Mouse (Mus musculus) kidney, embryonic 14.5 days (tissue): ENCODE data around the gene Myh9. TPM values are rescaled to one million over a fixed set of nuclear protein-coding genes. Genes with fewer than 3 reads are reported as not detected.
A peak's percentile ranks its signal among the peaks of the same experiment; 100 is the strongest.

Experiments
- ATAC-seq: fragments of 200-750 bp; cut with Nextera tagmentation; 2 replicates; pipeline ENCODE4 v1.8.0; 2017; ENCODE audit warnings: moderate number of reproducible peaks, mild to moderate bottlenecking, moderate TSS enrichment, moderate library complexity; ENCODE audit not compliant: low FRiP score, low TSS enrichment
- H3K27ac ChIP-seq: fragments of 300-500 bp; sonication (generic); 2 replicates; pipeline ENCODE4 v1.5.1; 2014; ENCODE audit warnings: low read depth, mild to moderate bottlenecking, low read length, moderate library complexity, mixed read lengths
- H3K27me3 ChIP-seq: fragments of 300-500 bp; sonication (generic); 2 replicates; pipeline ENCODE4 v1.6.1; 2014; ENCODE audit warnings: mild to moderate bottlenecking, low read length; ENCODE audit not compliant: control insufficient read depth, insufficient read depth
- H3K36me3 ChIP-seq: fragments of 300-500 bp; sonication (generic); 2 replicates; pipeline ENCODE4 v1.6.1; 2014; ENCODE audit warnings: low read length, mixed read lengths; ENCODE audit not compliant: control insufficient read depth, insufficient read depth
- H3K4me1 ChIP-seq: fragments of 300-500 bp; sonication (generic); 2 replicates; pipeline ENCODE4 v1.6.1; 2014; ENCODE audit warnings: low read length, mixed read lengths; ENCODE audit not compliant: control insufficient read depth, insufficient read depth
- H3K4me2 ChIP-seq: fragments of 300-500 bp; sonication (generic); replicated peaks from 2 replicates; pipeline ENCODE4 v1.6.1; 2014; ENCODE audit warnings: low read depth, mild to moderate bottlenecking, low read length
- H3K4me3 ChIP-seq: fragments of 300-500 bp; sonication (generic); 2 replicates; pipeline ENCODE4 v1.5.1; 2014; ENCODE audit warnings: mild to moderate bottlenecking, low read length
- H3K9ac ChIP-seq: fragments of 300-500 bp; sonication (generic); 2 replicates; pipeline ENCODE4 v1.6.1; 2014; ENCODE audit warnings: low read depth, mild to moderate bottlenecking, low read length, moderate library complexity
- H3K9me3 ChIP-seq: fragments of 300-500 bp; sonication (generic); 2 replicates; pipeline ENCODE4 v1.6.1; 2016; ENCODE audit warnings: low read length; ENCODE audit not compliant: control insufficient read depth
- WGBS: fragments of 180-500 bp; shearing (Covaris S2); extraction: QIAGEN DNeasy Blood & Tissue Kit; methylation state at CpG from one replicate; pipeline ENCODE4 v1.1.7; 2014; 5-methylcytosine and 5-hydroxymethylcytosine counted together
- polyA plus RNA-seq: library from polyadenylated mRNA; unstranded; fragments of >200 nt; fragmentation: Nextera tagmentation; extraction: Ambion mirVana; gene quantifications from 2 replicates; pipeline ENCODE4 v1.2.1, GENCODE M21; 2014

Myh9 gene
- polyA plus RNA-seq, 1 experiment from 2014 or later: 72.3 TPM

DNA sequence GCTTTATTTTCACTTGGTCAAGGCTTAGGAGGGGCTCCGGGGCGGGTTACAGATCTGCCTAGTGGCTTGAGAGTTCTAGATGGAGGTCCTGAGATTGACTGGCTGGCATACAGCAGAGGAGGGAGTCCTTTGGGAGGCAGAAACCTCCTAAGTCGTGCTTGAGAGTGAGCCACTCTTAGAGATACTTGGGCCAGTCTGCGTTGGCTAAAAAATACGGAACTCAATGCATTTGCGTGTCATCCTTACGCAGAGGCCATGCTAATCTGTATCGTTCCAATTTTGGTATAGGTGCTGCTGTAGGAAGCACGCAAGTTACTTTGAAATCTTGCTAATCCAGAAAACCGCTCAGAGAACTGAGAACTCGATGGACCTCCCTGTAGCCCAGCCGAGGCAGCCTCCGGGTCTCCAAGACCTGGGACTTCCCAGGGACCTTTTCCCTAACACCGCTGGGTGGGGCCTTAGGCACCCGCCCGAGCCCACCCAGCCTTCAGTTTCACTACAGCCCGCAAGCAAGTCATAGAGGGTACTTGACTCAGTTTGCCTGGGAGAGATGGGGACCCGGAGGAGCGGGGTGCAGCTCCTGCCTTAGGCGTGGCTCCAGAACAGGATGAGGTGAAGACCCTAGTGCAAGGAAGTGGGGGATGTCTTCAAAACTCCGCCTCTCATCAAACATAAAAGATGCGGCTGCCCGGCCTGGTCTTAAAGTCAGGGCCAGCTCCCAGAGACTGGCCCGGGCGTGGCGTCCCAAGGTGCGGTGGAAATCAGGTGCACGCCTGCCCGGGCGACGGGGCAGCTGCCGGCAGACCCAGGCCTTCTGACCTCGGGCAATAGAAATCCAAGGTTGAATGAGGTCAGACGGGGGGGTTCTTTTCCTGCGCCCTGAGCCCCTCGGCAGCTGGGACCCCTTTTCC lies 1.3 kb downstream of the Myh9 start:
- peak overlapping the region; percentile 92 for H3K4me3 ChIP-seq
- no peak for ATAC-seq
- no peaks in the 10 kb centered on the region for H3K9me3 ChIP-seq
- H3K4me2 ChIP-seq: peak overlapping the region; percentile 78
- peaks cover 43% of the 10 kb centered on the region for H3K4me1 ChIP-seq
- H3K27me3 ChIP-seq: no peaks in the 10 kb centered on the region
- H3K27ac ChIP-seq: peak overlapping the region; percentile 91
- no peaks in the 10 kb centered on the region for H3K36me3 ChIP-seq
- peak overlapping the region; percentile 91 for H3K9ac ChIP-seq
- WGBS: 5% methylated on average over 36 of the region's 36 CpGs

DNA sequence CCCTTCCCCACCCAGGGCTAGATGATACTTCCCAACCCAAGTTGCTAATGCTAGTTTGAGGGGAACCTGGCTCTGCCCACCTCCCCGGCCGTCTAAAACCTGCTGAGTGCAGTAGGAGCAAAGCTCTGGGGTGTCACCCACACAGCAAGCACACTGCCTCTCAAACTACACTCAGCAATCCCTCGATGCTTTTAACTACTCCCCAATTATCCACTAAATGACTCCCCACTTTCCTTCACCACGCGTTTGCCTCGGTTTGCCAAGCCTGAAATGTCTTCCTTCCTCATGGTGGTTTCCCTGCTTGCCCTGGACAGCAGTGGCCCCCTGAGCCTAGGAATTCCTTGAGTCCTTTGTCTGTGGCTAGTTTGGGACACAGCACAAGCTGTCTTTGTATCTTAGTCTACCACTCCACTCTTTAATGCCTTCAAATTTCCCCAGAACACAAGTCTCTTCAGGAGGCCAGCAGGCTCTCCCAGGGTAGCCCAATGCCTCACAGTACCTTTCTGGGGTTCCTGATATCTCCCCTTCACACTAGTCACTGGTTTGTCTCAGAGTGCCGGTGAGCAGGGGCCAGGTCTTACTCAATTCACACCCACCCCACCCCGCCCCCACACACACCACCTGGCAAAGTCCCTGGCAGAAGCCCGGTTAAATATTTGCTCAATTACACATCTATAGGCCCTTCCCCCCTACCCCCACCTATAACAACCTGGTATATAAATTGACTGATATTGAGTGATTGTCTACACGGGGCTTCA lies 2.3 kb downstream of the Myh9 start:
- no peaks in the 10 kb centered on the region for H3K27me3 ChIP-seq
- H3K4me2 ChIP-seq: peak overlapping the region; percentile 78
- peak overlapping the region; percentile 92 for H3K4me3 ChIP-seq
- H3K9ac ChIP-seq: peak overlapping the region; percentile 91
- H3K9me3 ChIP-seq: no peaks in the 10 kb centered on the region
- H3K27ac ChIP-seq: peak overlapping the region; percentile 84
- WGBS: 11% methylated on average over 10 of the region's 10 CpGs
- peaks cover 53% of the 10 kb centered on the region for H3K4me1 ChIP-seq
- ATAC-seq: no peak
- H3K36me3 ChIP-seq: no peaks in the 10 kb centered on the region

DNA sequence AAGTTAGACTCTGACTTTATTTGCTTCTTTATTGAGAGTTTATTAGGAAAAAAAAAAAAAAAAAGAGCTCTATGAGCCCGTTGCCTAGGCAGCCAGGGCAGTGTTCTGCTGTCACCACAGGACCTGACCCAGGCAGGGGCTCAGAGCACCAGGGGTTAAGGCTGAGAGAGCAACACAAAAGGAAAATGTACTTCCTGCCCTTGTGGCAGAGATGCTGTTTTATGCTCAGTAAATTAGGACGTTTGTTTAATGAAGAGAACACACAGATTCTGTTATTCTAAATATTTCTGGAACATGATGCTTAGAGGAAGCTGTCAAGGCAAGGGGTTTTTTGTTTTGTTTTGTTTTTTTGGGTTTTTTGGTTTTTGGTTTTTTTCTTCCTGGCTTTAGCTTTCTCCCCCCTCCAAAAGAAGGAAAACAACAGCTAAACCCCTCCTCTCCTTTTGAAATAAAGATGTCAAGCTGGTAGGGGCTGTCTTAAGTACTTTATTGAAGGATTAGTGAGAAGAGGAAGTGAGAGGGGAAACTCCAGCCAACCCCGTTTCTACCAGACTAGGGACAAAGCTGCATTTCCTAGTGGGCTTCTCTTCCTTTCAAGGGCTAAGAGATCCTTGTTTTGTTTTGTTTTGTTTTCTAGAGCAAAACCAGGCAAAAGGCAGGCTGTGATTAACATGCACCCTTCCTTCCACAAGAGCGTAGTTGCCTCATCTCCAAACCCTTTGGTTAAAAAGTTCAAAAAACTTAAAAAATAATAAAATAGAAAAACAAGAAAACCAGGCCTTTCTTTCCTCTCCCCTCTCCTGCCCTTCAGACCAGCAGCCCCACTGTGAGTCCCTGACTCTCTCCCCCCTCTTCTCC lies 3.2 kb downstream of the Myh9 start:
- 16% methylated on average over 4 of the region's 4 CpGs for WGBS
- Histone ChIP-seq H3K4me1 (peaks cover 61% of the 10 kb centered on the region), H3K9me3 (no peaks in the 10 kb centered on the region), H3K4me3 (peak overlapping the region; percentile 92), H3K36me3 (no peaks in the 10 kb centered on the region), H3K27ac (peak overlapping the region; percentile 84), H3K9ac (peak overlapping the region; percentile 91), H3K27me3 (no peaks in the 10 kb centered on the region), H3K4me2 (peak overlapping the region; percentile 78)
- ATAC-seq: no peak

DNA sequence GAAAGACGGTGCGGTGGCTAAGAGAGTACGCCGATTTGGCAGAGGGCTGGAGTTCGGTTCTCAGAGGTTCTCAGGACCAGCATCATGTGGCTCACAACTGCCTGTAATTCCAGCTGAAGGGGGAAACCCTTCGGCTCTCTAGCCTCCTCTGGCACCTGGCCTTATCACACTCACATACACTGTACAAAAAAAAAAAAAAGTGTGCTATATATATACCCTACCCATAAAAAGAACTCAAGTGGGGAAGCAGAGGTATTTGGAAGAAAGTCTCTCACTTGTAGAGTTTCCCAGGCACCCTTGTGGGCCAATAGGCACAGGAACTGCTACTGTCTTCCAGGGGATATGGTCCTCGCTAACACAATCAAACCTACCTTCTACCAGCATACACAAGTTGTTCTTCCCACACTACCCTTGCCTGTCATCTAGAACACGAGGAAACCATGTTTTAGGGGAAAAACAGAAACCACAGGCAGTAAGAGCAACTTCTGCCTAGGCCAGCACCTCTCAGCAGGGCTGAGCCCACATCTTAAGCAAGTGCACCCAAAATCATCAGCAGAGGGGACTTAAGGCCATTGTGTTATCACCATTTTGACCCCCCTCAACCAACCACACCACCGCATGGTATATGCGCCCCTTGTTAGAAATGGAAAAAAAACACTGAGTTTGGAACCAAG lies 4.4 kb downstream of the Myh9 start:
- Histone ChIP-seq H3K9ac (no peak overlapping the region; the same call in 1 of the 2 replicates), H3K36me3 (peaks cover under 1% of the 10 kb centered on the region; the same call in 1 of the 2 replicates), H3K9me3 (no peaks in the 10 kb centered on the region), H3K4me2 (0 out of 2 replicates have a peak overlapping the region, but pooled peaks have one; percentile 8), H3K27me3 (no peaks in the 10 kb centered on the region), H3K4me3 (no peak overlapping the region), H3K4me1 (peaks cover 69% of the 10 kb centered on the region), H3K27ac (peak overlapping the region; percentile 84)
- ATAC-seq: no peak
- WGBS: 67% methylated on average over 10 of the region's 10 CpGs

DNA sequence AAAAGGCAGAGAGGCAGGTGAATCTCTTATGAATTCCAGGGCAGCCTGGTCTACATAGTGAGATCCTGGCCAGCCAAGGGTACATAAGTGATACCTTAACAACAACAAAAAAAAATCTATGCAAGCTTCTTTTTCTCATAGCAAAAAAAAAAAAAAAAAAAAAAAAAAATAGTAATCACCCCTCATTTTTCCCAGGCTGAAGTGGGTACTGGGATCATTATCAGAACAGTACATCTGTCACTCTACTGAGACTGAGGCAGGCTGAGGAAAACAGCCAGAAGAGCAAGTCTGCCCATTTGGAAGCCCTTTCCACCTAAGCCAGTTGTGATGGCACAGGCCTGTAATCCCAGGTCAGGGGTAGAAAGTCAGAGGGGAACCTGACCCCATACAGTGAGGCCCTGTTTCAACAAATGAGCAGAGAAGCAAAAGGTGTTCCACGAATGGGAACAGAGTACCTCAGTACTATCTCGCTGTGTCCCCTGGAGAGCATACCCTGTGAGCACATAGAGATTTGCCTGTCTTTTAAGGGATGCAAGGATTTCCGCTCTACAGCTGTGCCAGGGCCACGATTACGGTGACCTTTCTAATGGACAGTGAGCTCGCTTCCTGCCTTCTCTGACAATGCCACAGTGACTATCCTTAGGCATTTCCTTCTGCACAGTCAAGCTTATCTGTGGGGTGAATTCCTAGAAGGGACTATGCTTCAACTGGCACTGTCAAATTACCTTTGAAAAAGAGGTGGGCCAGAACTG lies 5.1 kb downstream of the Myh9 start:
- no peak overlapping the region for H3K9ac ChIP-seq
- H3K4me3 ChIP-seq: no peak overlapping the region
- H3K9me3 ChIP-seq: no peaks in the 10 kb centered on the region
- H3K27ac ChIP-seq: peak overlapping the region; percentile 80; the same call in 1 of the 2 replicates
- H3K27me3 ChIP-seq: no peaks in the 10 kb centered on the region
- H3K36me3 ChIP-seq: peaks cover 7% of the 10 kb centered on the region; the same call in 1 of the 2 replicates
- peaks cover 76% of the 10 kb centered on the region for H3K4me1 ChIP-seq
- ATAC-seq: no peak
- H3K4me2 ChIP-seq: peak overlapping the region; percentile 1; the same call in 1 of the 2 replicates
- WGBS: 45% methylated on average over 6 of the region's 6 CpGs

DNA sequence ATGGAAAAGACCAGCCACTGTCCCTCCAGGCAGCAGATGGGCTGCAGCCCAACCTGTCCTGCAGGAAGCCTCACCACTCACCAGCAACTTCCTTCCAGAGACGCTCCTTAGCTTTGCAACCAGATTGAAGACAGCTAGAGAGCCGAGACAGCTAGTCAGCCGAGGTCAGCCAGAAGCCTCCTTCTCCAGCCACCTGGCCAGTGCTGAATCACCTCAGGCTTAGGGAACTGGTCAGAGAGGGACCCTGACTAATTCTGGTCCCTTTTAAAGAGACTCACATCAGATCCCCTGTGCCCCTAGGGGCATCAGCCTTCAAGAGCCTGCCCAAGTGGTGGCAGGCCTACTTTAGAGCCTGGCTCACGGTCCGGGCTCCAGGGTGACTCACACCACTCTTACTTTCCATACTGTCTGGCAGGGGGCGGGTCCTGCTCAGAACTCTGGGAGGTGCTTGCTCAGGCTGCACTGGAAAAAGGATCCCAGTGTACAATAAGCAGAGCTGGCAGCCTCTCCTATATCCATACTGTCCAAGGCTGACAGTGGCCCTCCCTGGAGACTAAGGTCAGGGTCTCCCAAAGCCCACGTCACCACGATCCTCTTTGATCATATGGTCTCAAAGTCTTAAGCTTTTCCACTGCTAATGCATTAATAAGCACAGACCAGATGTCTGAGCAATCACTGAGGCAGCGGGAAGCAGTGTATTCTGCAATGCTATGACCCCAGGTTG lies 5.9 kb downstream of the Myh9 start:
- no peaks in the 10 kb centered on the region for H3K27me3 ChIP-seq
- peak overlapping the region; percentile 80 for H3K27ac ChIP-seq
- no peaks in the 10 kb centered on the region for H3K9me3 ChIP-seq
- H3K36me3 ChIP-seq: peaks cover 7% of the 10 kb centered on the region; the same call in 1 of the 2 replicates
- no peak overlapping the region for H3K9ac ChIP-seq
- H3K4me2 ChIP-seq: peak overlapping the region; percentile 17
- peaks cover 80% of the 10 kb centered on the region for H3K4me1 ChIP-seq
- WGBS: 35% methylated on average over 9 of the region's 9 CpGs
- ATAC-seq: peak; percentile 61
- no peak overlapping the region; the same call in 1 of the 2 replicates for H3K4me3 ChIP-seq
